Mouse (Mus musculus) heart, embryonic 12.5 days (tissue): Measurements from ENCODE around the gene Lrrtm4. TPM values are rescaled to one million over a fixed set of nuclear protein-coding genes. Genes with fewer than 3 reads are reported as not detected.

Source experiments
- ATAC-seq: fragments of 200-750 bp; cut with Nextera tagmentation; 2 replicates; pipeline ENCODE4 v1.8.0; 2017; ENCODE audit warnings: moderate TSS enrichment, moderate library complexity; ENCODE audit not compliant: insufficient number of reproducible peaks, low FRiP score
- H3K27ac ChIP-seq: fragments of 300-500 bp; sonication (generic); 2 replicates; pipeline ENCODE4 v1.5.1; 2016; ENCODE audit warnings: mild to moderate bottlenecking, moderate library complexity; ENCODE audit not compliant: poor library complexity, severe bottlenecking
- H3K27me3 ChIP-seq: fragments of 300-500 bp; sonication (generic); replicated peaks from 2 replicates; pipeline ENCODE4 v1.6.1; 2016; ENCODE audit warnings: mild to moderate bottlenecking, moderate library complexity
- H3K36me3 ChIP-seq: fragments of 300-500 bp; sonication (generic); 2 replicates; pipeline ENCODE4 v1.6.1; 2016; ENCODE audit warnings: mild to moderate bottlenecking, moderate library complexity
- H3K4me1 ChIP-seq: fragments of 300-500 bp; sonication (generic); replicated peaks from 2 replicates; pipeline ENCODE4 v1.6.1; 2016; ENCODE audit warnings: mild to moderate bottlenecking
- H3K4me2 ChIP-seq: fragments of 300-500 bp; sonication (generic); 2 replicates; pipeline ENCODE4 v1.6.1; 2016; ENCODE audit warnings: mild to moderate bottlenecking, moderate library complexity
- H3K4me3 ChIP-seq: fragments of 300-500 bp; sonication (generic); 2 replicates; pipeline ENCODE4 v1.5.1; 2016; ENCODE audit warnings: mild to moderate bottlenecking
- H3K9ac ChIP-seq: fragments of 300-500 bp; sonication (generic); 2 replicates; pipeline ENCODE4 v1.6.1; 2016; ENCODE audit warnings: mild to moderate bottlenecking, moderate library complexity
- H3K9me3 ChIP-seq: fragments of 300-500 bp; sonication (generic); replicated peaks from 2 replicates; pipeline ENCODE4 v1.6.1; 2016; ENCODE audit warnings: mild to moderate bottlenecking, moderate library complexity
- WGBS: fragments of 180-500 bp; shearing (Covaris S2); methylation state at CpG from one replicate; pipeline ENCODE4 v1.1.7; 2016; 5-methylcytosine and 5-hydroxymethylcytosine counted together
- polyA plus RNA-seq: library from polyadenylated mRNA; unstranded; fragments of >200 nt; fragmentation: Nextera tagmentation; extraction: Ambion mirVana; gene quantifications from 2 replicates; pipeline ENCODE4 v1.2.1, GENCODE M21; 2016

Lrrtm4 gene
- polyA plus RNA-seq, 1 experiment from 2014 or later, result 1.4 TPM

DNA sequence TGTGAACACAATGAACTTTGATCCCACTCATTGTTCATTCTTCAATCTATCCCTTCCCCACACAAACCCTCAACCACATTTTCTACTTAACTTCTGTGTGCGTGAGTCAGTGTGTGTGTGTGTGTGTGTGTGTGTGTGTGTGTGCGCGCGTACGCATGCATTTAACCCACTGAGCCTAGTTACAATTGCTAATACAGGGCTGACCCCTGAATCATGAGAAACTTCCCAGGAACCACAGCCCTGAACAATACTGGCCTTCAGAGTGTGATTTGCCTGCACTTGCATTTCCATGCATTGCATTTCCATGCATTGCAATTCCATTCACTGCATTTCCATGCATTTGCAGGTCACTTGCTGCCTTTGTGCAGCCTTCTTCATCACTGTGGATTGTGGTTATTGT, 701.8 kb downstream of the Lrrtm4 start:
- no peak for ATAC-seq
- H3K27ac ChIP-seq, result no peak overlapping the region
- H3K36me3 ChIP-seq, result no peaks in the 10 kb centered on the region
- no peaks in the 10 kb centered on the region for H3K27me3 ChIP-seq
- 87% methylated on average over 5 of the region's 5 CpGs for WGBS
- no peaks in the 10 kb centered on the region for H3K4me1 ChIP-seq
- H3K4me3 ChIP-seq, result no peak overlapping the region
- H3K9ac ChIP-seq, result no peak overlapping the region
- H3K4me2 ChIP-seq, result no peak overlapping the region
- no peaks in the 10 kb centered on the region for H3K9me3 ChIP-seq

DNA sequence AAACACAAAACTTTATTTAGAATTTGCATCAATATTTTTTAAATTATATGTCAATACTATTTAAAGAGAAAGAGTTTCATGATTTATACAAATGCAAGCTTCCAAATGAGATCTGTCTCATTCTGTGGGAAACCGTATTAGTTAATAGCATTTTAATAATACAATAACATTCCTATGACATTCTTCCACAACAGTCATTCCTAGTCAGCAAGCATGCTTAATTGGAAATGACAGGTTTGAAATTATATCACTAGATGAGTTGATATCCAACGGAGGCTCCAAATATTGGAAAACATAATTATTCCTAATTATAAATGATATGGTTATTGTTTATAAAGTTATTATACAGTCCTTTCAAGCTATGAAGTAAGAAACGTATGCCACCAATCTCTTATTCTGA, 714.7 kb downstream of the Lrrtm4 start:
- no peaks in the 10 kb centered on the region for H3K36me3 ChIP-seq
- H3K27ac ChIP-seq, result no peak overlapping the region
- WGBS, result 81% methylated on average over 3 of the region's 3 CpGs
- no peak overlapping the region for H3K9ac ChIP-seq
- H3K4me2 ChIP-seq, result no peak overlapping the region
- no peaks in the 10 kb centered on the region for H3K4me1 ChIP-seq
- ATAC-seq, result no peak
- H3K4me3 ChIP-seq, result no peak overlapping the region
- H3K27me3 ChIP-seq, result no peaks in the 10 kb centered on the region
- H3K9me3 ChIP-seq, result no peaks in the 10 kb centered on the region

- no peak for ATAC-seq
- Histone ChIP-seq H3K36me3 (no peaks in the 10 kb centered on the region), H3K4me3 (no peak overlapping the region), H3K27ac (no peak overlapping the region), H3K27me3 (no peaks in the 10 kb centered on the region), H3K4me1 (no peaks in the 10 kb centered on the region), H3K9me3 (no peaks in the 10 kb centered on the region), H3K9ac (no peak overlapping the region), H3K4me2 (no peak overlapping the region)
- WGBS, result 64% methylated on average over 2 of the region's 2 CpGs
Measured at GRCm38 (mm10) chr6:80750769-80751168, 732.1 kb downstream of the Lrrtm4 start.

- no peak overlapping the region for H3K27ac ChIP-seq
- H3K36me3 ChIP-seq, result no peaks in the 10 kb centered on the region
- no peak overlapping the region for H3K9ac ChIP-seq
- no peak for ATAC-seq
- no peaks in the 10 kb centered on the region for H3K4me1 ChIP-seq
- H3K4me3 ChIP-seq, result no peak overlapping the region
- WGBS, result 74% methylated on average over 5 of the region's 5 CpGs
- H3K27me3 ChIP-seq, result no peaks in the 10 kb centered on the region
- H3K4me2 ChIP-seq, result no peak overlapping the region
- H3K9me3 ChIP-seq, result no peaks in the 10 kb centered on the region
Measured at GRCm38 (mm10) chr6:80760641-80761204, 742.0 kb downstream of the Lrrtm4 start.

- H3K4me2 ChIP-seq, result no peak overlapping the region
- H3K4me1 ChIP-seq, result no peaks in the 10 kb centered on the region
- no peak overlapping the region for H3K27ac ChIP-seq
- H3K9ac ChIP-seq, result no peak overlapping the region
- H3K9me3 ChIP-seq, result no peaks in the 10 kb centered on the region
- no peak for ATAC-seq
- no peaks in the 10 kb centered on the region for H3K36me3 ChIP-seq
- no peak overlapping the region for H3K4me3 ChIP-seq
- H3K27me3 ChIP-seq, result no peaks in the 10 kb centered on the region
Measured at GRCm38 (mm10) chr6:80786282-80786681, 767.6 kb downstream of the Lrrtm4 start.

DNA sequence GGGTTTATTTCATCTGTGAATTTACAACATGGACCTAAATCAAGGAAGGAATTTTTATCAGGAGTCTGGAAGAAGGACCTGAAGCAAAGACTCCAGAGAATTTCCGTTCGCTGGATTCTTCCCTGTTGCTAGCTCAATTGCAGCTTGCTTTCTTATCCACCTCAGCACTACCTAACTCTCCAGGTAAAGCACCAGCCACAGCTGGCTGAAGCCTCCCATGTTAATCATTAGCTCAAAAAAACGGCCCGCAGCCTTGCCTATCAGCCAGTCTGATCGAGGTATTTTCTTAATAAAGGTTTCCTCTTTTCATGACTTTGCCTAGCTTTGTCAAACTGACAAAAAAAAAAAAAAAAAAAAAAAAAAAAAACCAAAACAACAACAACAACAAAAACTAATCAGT, 805.1 kb downstream of the Lrrtm4 start:
- no peaks in the 10 kb centered on the region for H3K4me1 ChIP-seq
- no peak for ATAC-seq
- no peak overlapping the region for H3K4me2 ChIP-seq
- WGBS, result 82% methylated on average over 5 of the region's 5 CpGs
- no peak overlapping the region for H3K4me3 ChIP-seq
- no peaks in the 10 kb centered on the region for H3K9me3 ChIP-seq
- no peak overlapping the region for H3K9ac ChIP-seq
- no peaks in the 10 kb centered on the region for H3K27me3 ChIP-seq
- no peak overlapping the region for H3K27ac ChIP-seq
- no peaks in the 10 kb centered on the region for H3K36me3 ChIP-seq

DNA sequence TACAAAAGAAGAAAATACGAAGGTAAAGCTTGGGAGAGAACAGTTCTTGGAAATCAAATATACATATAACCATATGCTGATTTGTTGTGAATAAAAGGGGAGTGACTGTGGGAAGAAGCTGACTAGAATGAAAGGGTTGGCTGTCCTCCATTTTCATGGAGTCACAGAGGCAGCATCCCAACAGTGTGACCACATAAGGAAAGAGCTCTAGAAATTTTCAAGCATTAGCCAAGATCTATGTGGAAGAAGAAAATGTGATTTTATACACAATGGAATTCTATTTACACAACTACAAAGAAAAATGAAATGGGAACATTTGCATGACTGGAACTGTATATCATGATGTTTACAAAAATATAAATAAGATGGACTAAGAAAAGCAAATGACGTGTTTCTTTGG, 821.1 kb downstream of the Lrrtm4 start:
- Histone ChIP-seq H3K9ac (no peak overlapping the region), H3K4me1 (no peaks in the 10 kb centered on the region), H3K9me3 (no peaks in the 10 kb centered on the region), H3K4me3 (no peak overlapping the region), H3K4me2 (no peak overlapping the region), H3K27me3 (no peaks in the 10 kb centered on the region), H3K36me3 (no peaks in the 10 kb centered on the region), H3K27ac (no peak overlapping the region)
- no peak for ATAC-seq
- 78% methylated on average over 2 of the region's 2 CpGs for WGBS

- H3K27ac ChIP-seq, result no peak overlapping the region
Measured at GRCm38 (mm10) chr6:80845294-80845693, 826.6 kb downstream of the Lrrtm4 start.

DNA sequence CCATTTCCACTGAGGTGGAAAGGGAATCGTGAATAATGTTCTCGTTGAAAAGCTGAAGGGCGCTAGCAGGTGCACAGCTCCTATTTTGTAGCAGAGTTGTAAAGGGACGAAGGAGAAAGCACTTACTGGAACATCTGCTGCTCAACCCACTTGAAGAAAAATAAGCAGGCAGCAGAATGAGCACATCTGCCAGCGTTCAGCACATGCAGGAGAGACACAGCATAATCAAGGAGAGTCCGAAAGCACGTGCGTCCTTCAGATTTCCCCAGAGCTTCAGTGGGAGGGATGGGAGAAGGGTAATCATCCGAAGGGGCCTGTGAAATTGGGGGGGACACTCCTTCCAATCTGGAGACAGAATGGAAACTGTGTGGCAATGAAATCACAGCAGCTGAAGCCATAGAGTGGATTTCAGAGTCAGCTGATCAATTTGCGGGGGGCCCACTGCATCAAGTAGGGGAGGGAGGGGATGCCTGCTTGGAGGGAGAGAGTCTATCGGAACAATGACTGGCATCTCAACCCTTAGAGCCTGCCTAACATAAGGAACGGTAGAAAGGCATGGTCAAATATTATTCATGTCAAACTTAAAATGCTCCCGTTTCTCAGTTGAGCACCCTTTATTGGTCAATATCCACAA, 838.4 kb downstream of the Lrrtm4 start:
- 76% methylated on average over 13 of the region's 13 CpGs for WGBS
- Histone ChIP-seq H3K4me1 (no peaks in the 10 kb centered on the region), H3K9ac (no peak overlapping the region), H3K27ac (no peak overlapping the region), H3K4me3 (no peak overlapping the region), H3K4me2 (no peak overlapping the region), H3K36me3 (no peaks in the 10 kb centered on the region), H3K9me3 (no peaks in the 10 kb centered on the region), H3K27me3 (no peaks in the 10 kb centered on the region)
- no peak for ATAC-seq

More at GRCm38 (mm10) chr6:80845294-80845693, 826.6 kb downstream of the Lrrtm4 start:
- Histone ChIP-seq H3K9me3 (no peaks in the 10 kb centered on the region), H3K27me3 (no peaks in the 10 kb centered on the region), H3K9ac (no peak overlapping the region), H3K4me1 (no peaks in the 10 kb centered on the region), H3K36me3 (no peaks in the 10 kb centered on the region), H3K4me3 (no peak overlapping the region), H3K4me2 (no peak overlapping the region)
- ATAC-seq, result no peak
- WGBS, result 74% methylated on average over 6 of the region's 6 CpGs

Other genes with a start within 250 kb of the Lrrtm4 start
- not detected in 2 replicates for gene Gm20594, start 201.0 kb upstream of the Lrrtm4 start, polyA plus RNA-seq